12 mouse cellular contexts compared by ENCODE assay signal in genomic region chr4:39344401-39345138, GRCm38 (mm10).
DNase-seq lines count a peak whose midpoint lies in the region; ATAC-seq lines count a peak whose summit lies in the region.
"Had no signal": no experiment of that assay in that cellular context is flagged by ENCODE, and none has a peak within 500 bp of the region (broad histone marks: within the 10 kb centered on the region; RNA-seq: fewer than 3 reads in every experiment).

No protein-coding gene starts in this region.

- 0 out of 2 replicates have a peak overlapping the region, but pooled peaks have one; percentile 29 for H3K4me2 ChIP-seq in neural tube, embryonic 14.5 days (ENCODE audit: low read depth, low read length)
- H3K4me2 ChIP-seq: liver, embryonic 15.5 days had no signal

- no peak overlapping the region for H3K4me3 ChIP-seq in neural tube, embryonic 14.5 days (ENCODE audit: low read depth, low read length)
- H3K4me3 ChIP-seq: embryonic facial prominence, embryonic 10.5 days; liver, embryonic 15.5 days had no signal

- no peaks in the 10 kb centered on the region for H3K9me3 ChIP-seq in neural tube, embryonic 14.5 days (ENCODE audit: control insufficient read depth, low read length)
- H3K9me3 ChIP-seq: embryonic facial prominence, embryonic 10.5 days; liver, embryonic 15.5 days had no signal

- H3K36me3 ChIP-seq in neural tube, embryonic 14.5 days (ENCODE audit: control insufficient read depth, insufficient read depth, low read length): no peaks in the 10 kb centered on the region
- H3K36me3 ChIP-seq: embryonic facial prominence, embryonic 10.5 days; liver, embryonic 15.5 days had no signal

- no peaks in the 10 kb centered on the region for H3K27me3 ChIP-seq in neural tube, embryonic 14.5 days (ENCODE audit: control insufficient read depth, insufficient read depth, low read length)
- H3K27me3 ChIP-seq: liver, embryonic 15.5 days had no signal

- no peak overlapping the region for H3K27ac ChIP-seq in neural tube, embryonic 14.5 days (ENCODE audit: low read depth, low read length)
- H3K27ac ChIP-seq: embryonic facial prominence, embryonic 10.5 days; liver, embryonic 15.5 days had no signal

- H3K4me1 ChIP-seq in neural tube, embryonic 14.5 days (ENCODE audit: control insufficient read depth, insufficient read depth, low read length): peaks cover 3% of the 10 kb centered on the region; the same call in 1 of the 2 replicates
- H3K4me1 ChIP-seq: embryonic facial prominence, embryonic 10.5 days; liver, embryonic 15.5 days had no signal

- intact Hi-C loops in heart, postnatal 25 days (cut with DNase I): no loop called here

- ATAC-seq in neural tube, embryonic 14.5 days (ENCODE audit: low read depth): peak; percentile 92

- H3K9ac ChIP-seq in neural tube, embryonic 14.5 days (replicated peaks; ENCODE audit: low read depth, low read length): no peak overlapping the region
- H3K9ac ChIP-seq: liver, embryonic 15.5 days had no signal

- WGBS in neural tube, embryonic 14.5 days: 26% methylated on average over 6 of the region's 6 CpGs

- peak; percentile 20 for DNase-seq in retina, postnatal 1 day
- no peak for DNase-seq in retina, embryonic 14.5 days (ENCODE audit: low spot score)
- peak; percentile 91 for DNase-seq in cerebellum, postnatal 36 days
- peak; percentile 12 to 26 for DNase-seq in layer of hippocampus, adult 18-20 months (ENCODE audit: low spot score in 2 of 2)
- DNase-seq in left cerebral cortex, adult 11 months (ENCODE audit: low spot score): no peak
- no peak for DNase-seq in thymus, adult 18-20 months
- DNase-seq in heart, postnatal 25 days (ENCODE audit: low spot score): no peak
- DNase-seq: gastrocnemius, postnatal 14 days; thymus, postnatal 36 days had no signal

Comparison
In these comparisons a context has a peak if more than half of its experiments do, and no peak if none do; other contexts are left out.
1. DNase-seq: peak in retina, postnatal 1 day (single experiment), cerebellum, postnatal 36 days (2 of 2) and layer of hippocampus, adult 18-20 months (2 of 2); none in retina, embryonic 14.5 days (single experiment), left cerebral cortex, adult 11 months (single experiment), thymus, adult 18-20 months (0 of 2) and heart, postnatal 25 days (single experiment).